Mouse (Mus musculus) adrenal gland (tissue): ENCODE data around the gene Coch.
"Not testable (repeated sequence)": the region's sequence is repeated elsewhere in the genome, so short reads cannot be mapped to it uniquely, and the experiment has no call there.

Experiments
- intact Hi-C: fragments of 180-260 bp; cut with DNase I; formaldehyde crosslinking; loops from one replicate; pipeline ENCODE4 v1.15.1; 2025

Coch gene

DNA sequence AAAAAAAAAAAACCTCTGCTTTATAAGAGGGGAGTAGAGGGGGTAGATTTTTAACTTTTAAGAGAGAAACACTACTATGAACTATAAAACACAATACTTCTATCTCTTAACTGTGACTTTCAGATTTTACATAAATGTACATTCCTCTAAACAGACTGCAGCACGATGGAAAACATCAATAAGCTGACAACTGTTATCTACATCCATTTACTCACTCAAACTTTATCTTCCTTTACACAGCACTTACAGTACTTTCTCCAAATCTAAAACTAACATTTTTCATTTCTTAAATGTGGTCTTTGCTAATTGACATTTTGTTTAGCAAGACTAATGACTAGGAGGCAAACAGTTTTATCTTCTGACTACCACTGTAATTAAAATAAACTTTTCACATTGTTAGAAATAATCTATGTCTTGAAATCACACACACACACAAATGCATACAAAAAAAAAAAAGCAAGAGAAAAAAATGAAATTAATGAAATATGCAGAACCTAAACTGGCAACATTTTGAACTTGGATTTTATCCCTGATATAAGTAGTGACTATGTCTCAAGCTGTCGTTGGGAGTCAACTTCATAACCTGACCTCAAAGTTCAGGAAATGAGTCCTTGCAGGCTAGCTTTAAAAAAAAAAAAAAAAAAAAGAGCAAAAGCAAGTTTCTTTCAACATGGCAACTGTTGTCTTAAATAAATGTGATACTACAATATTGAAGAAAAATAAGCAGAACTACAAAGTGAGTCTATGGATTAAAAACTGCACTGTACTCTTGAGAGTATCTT is 43.7 kb downstream of the Coch start:
- intact Hi-C loops: no loop called here

DNA sequence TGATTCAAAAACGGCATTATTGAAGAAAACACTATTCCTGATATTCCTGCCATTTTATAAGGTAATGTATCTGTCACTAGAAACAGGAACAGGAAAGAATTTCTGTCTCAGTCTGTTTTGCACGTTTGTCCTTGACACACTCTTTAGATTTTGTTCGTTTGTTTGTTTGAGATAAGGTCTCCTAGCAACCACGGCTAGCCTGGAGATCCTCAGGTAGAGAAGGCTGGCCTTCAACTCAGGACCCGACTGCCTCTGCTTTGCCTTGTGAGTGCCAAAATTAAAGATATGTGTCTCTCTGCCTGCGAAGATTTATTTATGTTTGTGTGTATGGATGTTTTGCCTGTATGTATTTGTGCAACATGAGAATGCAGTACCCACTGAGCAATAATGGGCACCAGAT is 48.7 kb downstream of the Coch start:
- intact Hi-C loops: no loop called here

DNA sequence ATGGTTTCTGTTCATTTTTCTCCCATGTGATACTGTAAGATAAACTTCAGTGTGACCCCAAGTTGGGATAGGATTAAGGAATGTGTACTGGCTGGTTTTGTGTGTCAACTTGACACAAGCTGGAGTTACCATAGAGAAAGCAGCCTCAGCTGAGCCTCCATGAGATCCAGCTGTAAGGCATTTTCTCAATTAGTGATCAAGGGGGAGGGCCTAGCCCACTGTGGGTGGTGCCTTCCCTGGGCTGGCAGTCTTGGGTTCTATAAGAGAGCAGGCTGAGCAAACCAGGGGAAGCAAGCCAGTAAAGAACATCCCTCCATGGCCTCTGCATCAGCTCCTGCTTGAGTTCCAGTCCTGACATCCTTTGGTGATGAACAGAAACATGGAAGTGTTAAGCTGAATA is 56.3 kb downstream of the Coch start:
- intact Hi-C loops: not testable (repeated sequence)
